Mouse (Mus musculus) MEL-GATA-1-ER (cell line): ENCODE measurements at regions not wholly inside any gene's neighbourhood (a gene's known extent, or its start where the extent isn't known, plus 50 kb on each side); places are given as distances from the start of the nearest gene placed in this dataset.
"Not testable (repeated sequence)": the region's sequence is repeated elsewhere in the genome, so short reads cannot be mapped to it uniquely, and the experiment has no call there.

Experiments
- DNase-seq: peaks from one replicate; pipeline ENCODE4 v3.0.0-alpha.2; 2012; ENCODE audit warnings: low read depth; ENCODE audit errors: extremely low read depth

DNA sequence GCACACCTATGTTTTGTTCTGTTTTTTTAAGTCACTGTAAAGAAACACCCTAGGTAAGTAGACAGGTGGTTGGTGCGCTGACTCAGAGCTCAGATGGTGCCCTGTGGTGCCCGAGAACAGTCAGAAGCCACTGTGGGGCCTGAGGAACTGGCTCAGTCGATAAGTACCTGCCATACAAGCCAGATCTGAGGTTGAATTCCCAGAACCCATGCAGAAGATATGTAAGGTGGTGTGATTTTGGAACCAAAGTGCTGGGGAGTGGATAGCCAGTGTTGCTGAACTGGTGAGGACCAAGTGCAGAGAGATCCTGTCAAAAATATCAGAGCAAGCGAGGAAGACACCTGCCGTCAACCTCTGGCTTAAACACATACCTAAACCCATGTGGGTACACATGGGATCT lies 65.4 kb downstream of the Chst1 start:
- no peak for DNase-seq

DNA sequence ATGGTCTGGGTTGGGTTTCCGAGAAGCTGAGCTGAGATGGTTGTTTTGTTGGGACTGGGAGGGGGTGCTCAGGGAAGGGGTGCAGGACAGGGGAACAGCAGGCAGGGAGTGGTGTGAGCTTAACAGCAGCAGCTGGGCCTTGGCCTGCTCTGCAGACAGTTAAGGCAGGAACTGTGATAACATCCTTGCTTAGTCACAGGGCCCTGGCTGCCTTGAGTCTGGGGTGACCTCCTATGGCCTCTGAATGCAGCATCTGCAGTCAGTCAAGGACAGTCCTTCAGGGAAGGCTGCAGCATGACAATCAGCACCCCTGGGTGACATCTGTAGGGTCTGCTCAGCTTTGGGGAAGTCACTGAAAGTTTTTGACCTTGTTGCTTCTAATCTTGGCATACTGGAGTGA lies 67.7 kb downstream of the Chst1 start:
- no peak for DNase-seq

DNA sequence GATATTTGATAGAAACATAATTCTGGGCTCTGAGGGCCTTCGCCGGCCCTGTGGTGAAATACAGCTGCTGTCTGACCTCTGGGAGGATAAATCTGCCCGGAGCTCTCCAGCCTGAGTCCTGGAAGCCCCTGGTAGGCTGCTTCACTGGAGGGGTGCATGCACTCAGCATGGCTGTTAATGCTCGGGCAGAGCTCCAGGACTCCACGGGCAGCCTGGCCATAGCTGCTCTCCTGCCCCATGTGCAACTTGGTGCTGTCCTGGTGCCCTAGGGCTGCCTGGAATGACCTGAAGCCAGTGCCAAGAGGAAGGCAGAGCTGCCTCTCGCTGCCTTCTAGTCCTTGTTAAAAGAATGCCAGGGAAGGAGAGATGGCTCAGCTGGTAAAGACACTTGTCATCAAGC lies 68.2 kb downstream of the Chst1 start:
- no peak for DNase-seq

DNA sequence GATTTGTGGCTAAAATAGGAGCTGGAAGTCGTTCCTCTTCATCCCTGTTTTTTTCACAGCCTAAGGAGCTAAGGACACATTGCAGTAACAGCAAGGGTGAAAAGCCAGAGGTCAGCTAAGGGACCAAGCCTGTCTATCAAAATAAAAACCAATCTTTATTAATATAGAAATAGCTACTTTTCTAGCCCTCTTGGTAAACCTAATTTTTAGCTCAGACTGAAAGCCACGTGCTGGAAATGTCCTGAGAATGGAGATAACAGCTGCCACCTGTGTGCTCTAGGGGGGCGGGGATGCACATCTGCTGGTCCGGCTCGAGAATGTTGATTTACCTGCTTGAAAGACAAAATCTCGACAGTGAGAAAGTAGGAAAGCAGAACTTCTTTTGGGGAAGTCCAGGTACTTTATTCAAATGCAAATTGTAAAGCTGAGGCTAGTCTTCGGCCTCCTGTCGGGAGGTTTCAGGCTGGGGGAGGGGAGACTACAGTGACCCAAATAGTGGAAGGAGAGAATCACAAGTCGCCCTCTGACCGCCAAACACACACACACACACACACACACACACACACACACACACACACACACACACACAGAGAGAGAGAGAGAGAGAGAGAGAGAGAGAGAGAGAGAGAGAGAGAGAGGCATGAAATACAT lies 70.0 kb downstream of the Chst1 start:
- not testable (repeated sequence) for DNase-seq

DNA sequence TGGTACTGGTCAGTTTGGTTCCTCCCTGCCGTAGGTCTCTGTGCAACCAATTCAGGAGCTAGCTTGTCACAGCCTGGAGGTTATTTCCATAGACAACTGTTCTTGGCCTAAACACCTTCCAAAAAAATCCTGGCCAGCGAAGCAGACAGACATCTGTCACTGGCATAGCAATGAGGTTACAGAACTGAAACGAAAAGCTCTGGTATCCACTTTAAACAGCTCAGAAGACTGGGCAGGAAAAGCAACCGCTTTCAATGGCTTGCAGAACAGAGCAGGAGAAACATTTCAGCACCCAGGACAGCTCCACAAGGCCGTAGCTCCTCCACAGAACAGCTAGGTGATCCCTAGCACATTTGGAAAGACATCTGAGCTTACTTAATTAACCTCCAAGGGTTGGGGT lies 72.1 kb downstream of the Chst1 start:
- DNase-seq = no peak

DNA sequence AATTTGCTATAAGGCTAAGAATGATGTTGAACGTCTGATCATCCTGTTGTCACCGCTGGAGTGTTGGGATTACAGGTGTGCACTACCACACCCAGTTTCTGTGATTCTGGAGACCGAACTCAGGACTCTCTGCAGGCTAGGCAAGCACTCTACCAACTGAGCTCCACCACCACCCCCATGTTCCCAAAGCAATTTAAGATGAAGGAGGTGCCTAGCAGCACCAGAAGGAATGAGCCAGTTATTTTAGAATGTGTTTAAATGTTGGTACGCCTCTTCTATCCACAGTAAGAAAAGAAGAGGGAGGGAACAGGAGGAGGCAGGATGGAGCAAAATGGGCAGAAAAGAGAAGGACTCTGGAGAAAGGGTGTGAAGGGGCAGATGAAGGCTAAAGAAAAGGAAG lies 72.6 kb downstream of the Chst1 start:
- no peak for DNase-seq

DNA sequence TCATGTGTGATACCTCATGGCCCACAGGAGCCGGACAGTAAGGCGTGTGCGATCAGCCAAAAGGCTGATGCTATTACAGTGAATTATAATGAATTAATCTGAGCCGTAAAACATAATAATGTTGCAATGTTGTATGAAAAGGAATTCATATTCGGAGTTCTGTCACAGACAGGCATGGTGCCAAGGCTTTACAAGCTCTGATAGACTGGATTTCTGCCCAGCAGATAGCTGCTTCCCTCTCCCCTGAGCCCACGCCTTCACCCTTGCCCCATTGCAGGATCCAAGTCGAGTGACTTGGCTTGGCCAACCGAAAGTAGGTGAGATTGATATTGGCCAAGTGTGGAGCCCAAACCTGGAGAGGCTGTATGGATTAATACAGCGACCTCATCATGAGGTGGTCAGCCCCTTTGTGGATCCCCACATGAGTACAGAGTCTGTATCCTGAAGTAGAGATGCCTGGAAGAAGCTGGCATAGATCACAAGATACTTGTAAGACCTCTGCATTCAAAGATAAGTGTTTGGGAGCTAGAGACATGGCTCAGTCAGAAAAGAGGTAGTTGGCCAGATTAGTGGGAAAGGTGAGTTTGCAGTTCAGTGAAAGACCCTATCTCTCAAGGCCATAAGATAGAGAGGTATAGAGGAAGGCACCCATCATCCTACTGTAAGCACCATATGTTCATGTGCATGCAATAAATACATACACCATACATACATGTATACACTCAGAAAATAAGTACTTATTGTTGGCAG lies 73.7 kb downstream of the Chst1 start:
- no peak for DNase-seq

DNA sequence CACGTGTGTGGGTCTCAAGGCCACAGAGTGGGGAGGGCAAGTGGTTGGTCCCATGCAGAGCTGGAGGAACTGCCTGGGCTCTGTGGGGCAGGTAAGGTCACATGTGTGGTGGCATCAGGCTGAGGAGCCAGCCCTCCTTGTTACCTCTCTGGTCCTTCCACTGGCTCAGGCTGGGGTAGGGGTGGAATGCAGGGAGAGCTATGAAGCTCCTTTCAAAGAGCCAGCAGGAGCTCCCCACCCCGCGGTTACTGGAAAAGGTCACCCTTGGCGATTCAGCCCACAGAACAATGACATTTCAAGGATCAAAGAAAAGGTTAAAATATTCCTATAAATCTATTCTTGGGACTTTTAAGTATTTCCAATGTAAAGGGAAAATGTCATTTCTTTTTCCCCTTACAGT lies 74.4 kb downstream of the Chst1 start:
- no peak for DNase-seq

DNA sequence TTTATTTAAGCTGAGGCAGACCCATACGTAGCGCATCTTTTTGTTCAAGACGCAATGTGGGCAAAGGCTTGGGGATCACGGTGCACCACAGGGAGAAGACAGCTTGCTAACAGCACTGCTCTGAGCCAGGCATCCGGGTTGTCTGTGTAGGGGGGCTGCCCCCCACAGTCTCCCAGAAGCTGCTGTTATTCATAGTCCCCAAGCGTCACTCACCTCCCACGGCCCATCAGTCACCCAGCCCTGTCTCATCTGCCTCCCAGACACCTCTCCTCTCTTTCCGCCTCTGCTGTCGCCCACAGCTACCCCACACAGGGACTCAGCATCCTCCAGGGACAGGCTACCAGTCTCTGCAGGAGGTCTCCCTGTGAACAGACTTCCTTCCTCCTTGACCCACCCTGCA lies 75.7 kb downstream of the Chst1 start:
- DNase-seq = no peak

DNA sequence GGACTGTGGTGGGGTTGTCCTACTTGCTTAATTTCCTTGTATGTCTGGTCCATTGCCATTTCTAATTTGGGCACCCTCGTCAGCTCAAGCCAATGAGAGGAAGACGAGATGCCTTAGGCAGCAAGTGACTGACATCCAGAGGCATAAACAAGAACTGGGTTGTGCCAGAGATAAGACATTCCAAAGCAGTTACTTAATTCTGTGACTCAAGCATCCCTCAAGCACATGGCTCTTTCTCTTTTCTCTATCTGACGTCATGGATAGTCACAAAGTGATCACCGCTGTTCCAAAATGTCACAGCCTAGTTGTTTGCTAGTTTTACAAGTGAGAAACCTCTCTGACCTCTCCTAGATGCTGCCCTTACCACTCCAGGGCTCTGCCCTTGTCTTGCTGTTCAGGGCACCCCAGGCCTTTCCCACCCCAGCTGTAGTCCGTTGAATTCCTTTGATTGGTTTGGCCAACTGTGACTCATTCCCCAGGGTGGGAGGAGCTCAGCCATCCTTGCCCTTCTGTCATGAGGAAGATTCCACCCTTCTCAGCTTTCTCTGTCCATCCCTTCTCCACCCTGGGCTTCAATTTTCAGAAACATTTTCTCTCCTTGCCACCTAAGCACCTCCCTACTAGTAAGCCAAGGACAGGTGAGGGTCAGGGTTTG lies 78.9 kb downstream of the Chst1 start:
- no peak for DNase-seq

DNA sequence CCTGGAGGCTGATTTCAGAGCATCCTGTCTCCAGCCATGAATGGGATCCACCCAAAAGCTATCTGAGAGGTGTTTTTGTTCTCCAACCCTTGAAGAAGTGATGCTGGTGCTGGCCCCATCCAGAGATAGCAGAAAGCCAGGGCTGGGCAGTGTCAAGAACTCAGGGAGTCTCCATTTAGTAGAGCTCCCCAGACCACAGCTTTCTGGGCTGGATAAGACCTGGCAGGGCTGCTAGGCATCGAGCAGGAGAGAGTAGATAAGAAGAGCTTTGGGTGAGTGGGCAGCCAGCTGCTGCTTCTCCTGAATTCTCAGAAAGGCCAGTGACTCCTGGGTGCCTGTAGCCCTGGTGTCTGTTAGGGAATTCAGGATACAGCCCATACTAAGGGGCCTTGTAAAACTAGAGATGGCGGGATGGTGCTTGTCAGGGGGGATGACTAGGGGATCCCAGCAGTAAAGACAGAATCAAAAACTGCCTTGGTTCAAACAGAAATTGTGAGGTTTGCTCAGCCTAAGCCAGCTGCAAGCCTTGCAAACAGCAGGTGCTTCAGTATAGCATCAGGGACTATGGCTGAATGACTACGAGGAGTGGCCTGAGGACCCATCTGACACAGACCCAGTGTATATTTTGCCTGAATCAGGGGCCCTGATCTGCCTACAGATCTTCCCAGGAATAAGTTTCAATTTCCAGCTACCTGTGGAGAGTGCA lies 79.6 kb downstream of the Chst1 start:
- peak; percentile 38 for DNase-seq

DNA sequence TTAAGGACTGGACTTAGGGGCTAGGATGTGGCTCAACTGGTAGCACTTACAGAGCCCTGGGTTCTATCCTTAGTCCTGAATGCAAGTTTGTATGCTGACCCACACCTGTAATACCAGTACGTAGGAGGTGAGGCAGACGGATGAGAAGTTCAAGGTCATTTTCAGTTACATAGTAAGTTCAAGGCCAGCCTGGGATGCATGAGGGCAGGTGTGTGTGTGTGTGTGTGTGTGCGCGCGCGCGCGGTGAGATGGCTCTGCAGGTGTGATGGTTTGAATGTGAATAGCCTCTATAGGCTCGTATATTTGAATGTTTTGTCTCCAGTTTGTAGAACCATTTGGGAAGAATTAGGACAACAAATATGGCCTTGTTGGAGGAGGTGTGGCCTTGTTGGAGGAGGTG lies 82.7 kb downstream of the Chst1 start:
- DNase-seq = no peak

DNA sequence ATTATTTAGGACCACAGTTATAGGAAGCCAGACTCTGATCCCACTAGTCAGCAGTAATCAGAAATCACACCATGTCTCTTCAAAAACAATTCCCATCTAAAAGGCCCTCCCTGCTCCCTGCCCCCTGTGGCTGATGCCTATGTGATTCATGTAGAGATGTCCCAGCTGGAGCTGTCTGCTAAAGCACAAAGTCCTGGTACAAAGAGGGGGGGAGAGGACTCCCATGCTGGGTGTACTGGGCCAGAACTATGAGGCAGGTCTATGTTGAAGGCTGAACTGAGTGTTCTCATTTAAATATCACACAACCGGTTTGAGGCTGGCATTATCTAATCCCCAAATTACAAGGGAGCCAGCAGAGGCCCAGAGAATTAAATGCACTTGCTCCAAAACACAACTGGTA lies 88.2 kb downstream of the Chst1 start:
- no peak for DNase-seq

DNA sequence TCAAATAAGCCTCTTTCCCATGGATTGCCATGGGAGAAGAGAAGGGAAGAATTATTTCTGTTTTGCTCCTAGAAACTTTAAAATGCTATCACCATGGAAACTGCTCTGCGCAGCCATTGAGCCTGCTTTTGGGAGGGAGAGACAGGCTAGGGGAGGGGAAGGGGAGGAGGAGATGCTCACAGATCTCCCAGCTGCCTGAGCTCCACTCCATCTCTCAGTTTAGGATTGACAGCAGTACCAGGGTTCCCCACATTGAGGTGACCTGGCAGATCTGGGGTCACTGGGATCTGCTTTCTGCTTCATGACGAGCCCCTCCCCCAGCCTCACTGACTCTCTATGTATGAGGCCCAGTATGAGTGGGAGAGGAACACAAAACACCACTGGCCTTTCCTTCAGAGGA lies 89.7 kb downstream of the Chst1 start:
- no peak for DNase-seq

DNA sequence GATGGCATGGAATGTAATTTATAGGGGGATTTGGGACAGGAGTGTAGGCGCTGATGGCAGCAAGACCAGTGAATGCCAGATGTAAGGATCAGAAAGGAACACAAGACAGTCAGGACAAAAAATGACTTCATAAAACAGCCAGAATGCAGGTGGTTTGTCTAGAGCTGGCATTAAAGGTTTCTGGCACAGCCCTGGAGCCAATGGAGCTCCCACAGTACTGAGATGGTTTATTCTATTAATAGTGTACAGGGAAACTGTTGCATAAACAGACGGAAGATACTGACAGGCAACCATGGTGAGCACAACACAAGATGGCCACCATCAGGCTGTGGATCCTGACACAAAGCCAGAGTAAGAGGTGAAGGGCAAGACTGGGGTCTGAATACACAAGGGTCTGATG lies 90.8 kb downstream of the Chst1 start:
- no peak for DNase-seq

DNA sequence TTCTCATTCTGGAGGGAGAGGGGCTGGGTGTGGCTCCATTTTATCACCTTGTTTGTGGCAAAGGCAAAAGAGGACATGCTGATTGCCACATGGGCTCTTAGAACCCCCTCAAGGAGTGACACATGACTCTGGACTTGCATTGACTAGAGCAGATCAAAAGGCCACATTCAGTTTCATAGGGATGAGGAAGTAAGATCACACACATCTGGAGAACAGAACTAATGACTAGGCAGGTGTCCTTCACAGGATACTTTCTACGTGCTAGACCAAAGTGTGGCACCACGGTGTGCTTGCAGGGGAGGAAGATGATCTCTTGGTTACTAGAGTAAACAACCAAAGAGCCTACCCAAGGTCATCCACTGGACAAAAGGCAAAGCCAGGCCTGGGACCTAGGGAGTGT lies 91.9 kb downstream of the Chst1 start:
- DNase-seq = no peak

DNA sequence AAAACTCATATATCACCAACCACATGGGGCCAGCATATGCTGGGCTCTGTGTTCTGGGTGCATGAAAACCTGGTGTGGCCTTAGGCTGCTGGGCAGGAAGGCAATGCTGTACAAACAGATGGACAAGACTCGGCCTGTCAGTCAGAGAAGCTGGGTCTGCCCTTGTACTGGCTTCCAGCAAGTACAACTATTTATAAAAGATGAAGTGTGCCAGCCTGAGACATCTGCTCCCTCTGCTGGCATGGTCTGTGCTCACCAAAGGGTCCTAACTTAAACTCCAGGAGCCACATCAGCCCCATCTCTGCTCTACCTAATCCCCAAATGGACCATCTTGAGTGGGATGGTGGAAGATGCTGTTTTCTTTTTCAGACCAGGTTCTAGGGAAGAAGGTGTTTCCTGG lies 93.1 kb downstream of the Chst1 start:
- DNase-seq = no peak

DNA sequence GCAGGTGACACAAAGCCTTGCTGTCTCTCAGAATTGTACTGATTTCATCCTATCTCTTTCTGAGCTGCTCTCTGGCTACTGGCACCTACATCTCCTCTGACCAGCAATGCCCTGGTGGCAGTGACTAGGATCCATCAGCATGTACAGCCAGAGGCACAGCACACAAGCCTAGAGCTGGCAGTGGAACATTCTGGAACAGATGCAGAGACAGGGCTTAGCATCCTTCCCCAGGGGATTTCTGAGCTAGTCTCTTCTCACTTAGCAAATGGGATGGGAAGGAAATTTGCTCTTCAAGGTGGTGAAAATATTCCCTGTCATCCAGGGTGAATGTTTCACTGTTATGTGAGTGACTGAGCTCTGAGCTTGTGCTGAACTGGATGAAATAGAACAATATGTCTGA lies 93.5 kb downstream of the Chst1 start:
- no peak for DNase-seq

DNA sequence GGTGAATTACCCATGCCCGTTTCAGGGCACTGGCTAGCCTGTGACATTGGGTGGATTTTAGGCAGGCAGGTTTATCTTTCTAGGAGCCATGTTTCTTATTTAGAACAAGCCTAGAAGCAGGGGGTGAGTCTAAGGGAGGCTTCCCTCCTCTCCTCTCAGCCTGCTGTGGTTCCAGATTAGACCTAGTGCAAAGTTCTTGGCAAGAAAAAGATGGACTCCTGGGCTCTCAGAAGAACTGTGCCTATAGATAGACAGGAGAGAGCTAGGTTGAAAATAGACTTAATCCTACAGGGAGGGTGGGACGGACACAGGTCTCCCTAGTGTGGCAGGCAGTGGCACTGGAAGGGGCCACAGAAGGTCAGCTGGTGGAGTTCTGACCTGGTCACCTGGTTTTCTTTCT lies 95.3 kb downstream of the Chst1 start:
- DNase-seq = no peak

DNA sequence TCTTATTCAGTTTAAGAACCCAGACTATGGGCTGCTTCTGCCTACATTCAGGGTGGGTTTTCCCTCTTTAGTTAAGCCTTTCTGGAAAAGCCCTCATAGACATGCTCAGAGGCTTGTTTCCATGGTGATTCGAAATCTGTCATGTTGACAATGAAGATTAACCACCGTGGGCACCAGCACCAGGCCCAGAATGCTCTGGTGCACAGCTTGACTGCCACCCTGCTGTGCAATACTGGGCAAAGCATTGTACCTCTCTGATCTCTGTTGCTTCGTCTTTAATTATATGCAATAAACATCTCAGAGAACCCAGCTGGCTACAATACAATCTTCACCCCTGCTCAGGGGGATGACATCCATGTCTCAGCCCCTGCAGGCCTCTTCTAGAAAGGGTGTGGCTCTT lies 96.4 kb downstream of the Chst1 start:
- DNase-seq = no peak

DNA sequence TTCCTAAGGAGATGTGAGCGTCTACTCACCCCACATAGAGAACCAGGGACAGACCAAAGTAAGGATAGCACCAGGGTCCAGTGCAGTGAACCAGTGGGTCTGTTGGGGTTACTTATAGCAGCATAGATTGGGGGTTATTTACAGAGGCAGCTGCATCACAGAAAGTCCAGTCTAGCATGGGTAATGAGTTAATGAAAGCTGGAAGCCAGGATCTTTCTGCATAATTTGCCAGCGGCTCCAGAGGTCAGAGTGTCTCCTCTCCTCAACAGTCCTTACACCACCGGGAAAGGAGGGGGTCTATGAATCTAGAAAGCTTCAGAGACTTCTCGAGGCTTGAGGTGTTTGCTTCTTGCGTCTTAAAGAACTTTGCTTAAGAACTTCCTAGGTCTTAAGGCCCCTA lies 98.2 kb downstream of the Chst1 start:
- no peak for DNase-seq

DNA sequence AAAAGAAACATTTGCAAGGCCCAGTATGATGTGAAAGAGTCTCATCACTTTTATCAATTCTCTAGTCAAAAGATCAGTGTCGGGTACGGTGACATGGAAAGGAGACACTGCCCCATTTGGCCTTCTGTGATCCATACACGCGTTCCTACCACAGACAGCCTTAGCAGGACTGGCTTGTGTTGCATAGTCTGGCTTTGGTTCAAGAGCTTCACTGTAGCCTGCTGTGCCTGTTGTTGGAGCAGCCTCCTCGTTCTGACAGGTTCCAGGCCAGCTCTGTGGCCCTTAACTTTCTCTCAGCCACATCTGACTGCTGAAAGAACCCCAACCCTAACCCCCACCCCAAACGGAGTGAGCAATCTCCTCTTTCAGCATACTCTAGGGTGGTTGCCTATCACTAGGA lies 99.9 kb downstream of the Chst1 start:
- no peak for DNase-seq
